Mouse (Mus musculus) thymus, adult 2 months (tissue): ENCODE measurements at regions not wholly inside any gene's neighbourhood (a gene's known extent, or its start where the extent isn't known, plus 50 kb on each side); places are given as distances from the start of the nearest gene placed in this dataset.

Source experiments
- CTCF ChIP-seq: fragments of 200-500 bp; IDR thresholded peaks from 2 replicates; pipeline ENCODE4 v1.5.1; 2012; ENCODE audit warnings: mild to moderate bottlenecking, control low read depth, low read length, moderate library complexity, borderline replicate concordance; ENCODE audit not compliant: control insufficient read depth, poor library complexity, insufficient read depth; ENCODE audit errors: extremely low read depth
- POLR2A ChIP-seq: fragments of 200-500 bp; IDR thresholded peaks from 2 replicates; pipeline ENCODE4 v1.6.1; 2012; ENCODE audit warnings: mild to moderate bottlenecking, low read length, control low read depth, moderate library complexity; ENCODE audit not compliant: control insufficient read depth, poor library complexity, insufficient read depth; ENCODE audit errors: extremely low read depth

- TF ChIP-seq POLR2A (no peak), CTCF (no peak)
Measured at GRCm38 (mm10) chr3:137753257-137753654, 81.9 kb downstream of the Gm21962 start.
